Mouse (Mus musculus) liver, adult 2 months (tissue): Measurements from ENCODE around the gene Fbxl21. TPM values are rescaled to one million over a fixed set of nuclear protein-coding genes. Genes with fewer than 3 reads are reported as not detected.

Source experiments
- DNase-seq: peaks from one replicate; pipeline ENCODE4 v3.0.0-alpha.2; 2011; ENCODE audit warnings: low read depth, low spot score; ENCODE audit errors: extremely low read depth
- H3K27ac ChIP-seq: fragments of 200-500 bp; replicated peaks from 2 replicates; pipeline ENCODE4 v1.5.1; 2012; ENCODE audit warnings: low read depth, mild to moderate bottlenecking, control low read depth, inconsistent platforms, low read length; ENCODE audit not compliant: insufficient read depth
- H3K27me3 ChIP-seq: fragments of 200-500 bp; 2 replicates; pipeline ENCODE4 v1.6.1; 2012; ENCODE audit warnings: mild to moderate bottlenecking, moderate library complexity, low read length, inconsistent platforms; ENCODE audit not compliant: control insufficient read depth, insufficient read depth
- H3K36me3 ChIP-seq: fragments of 200-500 bp; 2 replicates; pipeline ENCODE4 v1.6.1; 2012; ENCODE audit warnings: low read length, inconsistent platforms; ENCODE audit not compliant: control insufficient read depth, insufficient read depth
- H3K4me1 ChIP-seq: fragments of 200-500 bp; 2 replicates; pipeline ENCODE4 v1.6.1; 2011; ENCODE audit warnings: low read length; ENCODE audit not compliant: control insufficient read depth, insufficient read depth
- H3K4me3 ChIP-seq: fragments of 200-500 bp; 2 replicates; pipeline ENCODE4 v1.5.1; 2011; ENCODE audit warnings: low read depth, mild to moderate bottlenecking, control low read depth, low read length, moderate library complexity; ENCODE audit not compliant: insufficient read depth
- H3K79me2 ChIP-seq: fragments of 200-500 bp; 2 replicates; pipeline ENCODE4 v1.6.1; 2012; ENCODE audit warnings: inconsistent platforms, mild to moderate bottlenecking, low read length, moderate library complexity; ENCODE audit not compliant: control insufficient read depth, insufficient read depth
- H3K9ac ChIP-seq: fragments of 200-500 bp; 2 replicates; pipeline ENCODE4 v1.6.1; 2012; ENCODE audit warnings: low read depth, mild to moderate bottlenecking, control low read depth, inconsistent platforms, low read length
- CTCF ChIP-seq: fragments of 200-500 bp; IDR thresholded peaks from 2 replicates; pipeline ENCODE4 v1.5.1; 2011; ENCODE audit warnings: low read depth, low read length, control low read depth
- POLR2A ChIP-seq: fragments of 200-500 bp; IDR thresholded peaks from 2 replicates; pipeline ENCODE4 v1.6.1; 2011; ENCODE audit warnings: low read length, control low read depth; ENCODE audit not compliant: insufficient read depth; ENCODE audit errors: extremely low read depth
- WGBS: fragments of 180-500 bp; shearing (Covaris S2); methylation state at CpG from one replicate; pipeline ENCODE4 v1.1.7; 2018; 5-methylcytosine and 5-hydroxymethylcytosine counted together
- polyA plus RNA-seq: library from polyadenylated mRNA; depleted of rRNA; stranded (reverse); fragments of >200 nt; gene quantifications from 2 replicates; pipeline ENCODE4 v1.2.3, GENCODE M21; 2012
- total RNA-seq: library from RNA; depleted of rRNA; stranded (reverse); fragments of >200 nt; gene quantifications from 2 replicates; pipeline ENCODE4 v1.2.3, GENCODE M21; 2014

The Fbxl21 gene
- total and polyA plus RNA-seq, 2 experiments: 2.4 to 2.8 TPM

DNA sequence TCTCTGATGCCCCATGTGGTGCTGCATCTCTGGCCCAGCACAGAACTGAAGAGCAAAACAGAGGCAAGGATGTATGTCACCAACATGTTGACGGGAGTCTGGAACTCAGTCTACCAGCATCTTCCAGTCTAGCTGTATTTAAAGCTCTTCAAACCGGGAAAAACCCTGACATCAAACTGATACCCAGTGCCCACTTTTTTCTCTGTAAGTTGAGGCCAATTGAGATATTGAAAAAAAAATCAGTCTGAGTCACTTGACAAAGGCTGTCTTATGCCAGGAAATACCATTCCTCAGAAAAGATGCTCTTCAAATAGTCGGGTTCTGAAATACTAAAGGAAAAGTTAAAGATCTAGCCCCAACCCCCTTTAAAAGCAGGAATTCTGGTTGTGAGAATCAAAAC lies 40.1 kb upstream of the Fbxl21 start, which contains the start of gene Il9:
Il9 (minus strand) TSS at position 101 of the 400 bp plus-strand sequence.
- Histone ChIP-seq H3K4me3 (no peak within 1 kb of the TSS), H3K9ac (no peak within 1 kb of the TSS), H3K4me1 (0 out of 2 replicates have a peak, but pooled peaks cover 2% of the 10 kb centered on the region), H3K27ac (no peak within 1 kb of the TSS), H3K36me3 (no peaks in the 10 kb centered on the region), H3K27me3 (no peaks in the 10 kb centered on the region), H3K79me2 (no peaks in the 10 kb centered on the region)
- WGBS: 78% methylated on average over 3 of the region's 3 CpGs
- TF ChIP-seq POLR2A (no peak), CTCF (no peak)
- DNase-seq: no peak

- Histone ChIP-seq H3K4me3 (no peak overlapping the region), H3K27me3 (no peaks in the 10 kb centered on the region), H3K36me3 (no peaks in the 10 kb centered on the region), H3K27ac (no peak overlapping the region), H3K9ac (no peak overlapping the region), H3K79me2 (no peaks in the 10 kb centered on the region), H3K4me1 (no peaks in the 10 kb centered on the region)
- DNase-seq: no peak
- WGBS: 65% methylated on average over 5 of the region's 5 CpGs
- TF ChIP-seq CTCF (no peak), POLR2A (no peak)
Measured at GRCm38 (mm10) chr13:56488012-56488411, 34.3 kb upstream of the Fbxl21 start.

- Histone ChIP-seq H3K27me3 (no peaks in the 10 kb centered on the region), H3K36me3 (no peaks in the 10 kb centered on the region), H3K9ac (no peak overlapping the region), H3K4me3 (no peak overlapping the region), H3K79me2 (no peaks in the 10 kb centered on the region), H3K27ac (no peak overlapping the region), H3K4me1 (no peaks in the 10 kb centered on the region)
- 20% methylated on average over 3 of the region's 3 CpGs for WGBS
- peak; percentile 15 for DNase-seq
- TF ChIP-seq CTCF: no peak
Measured at GRCm38 (mm10) chr13:56494440-56494839, 27.8 kb upstream of the Fbxl21 start.

GRCm38 (mm10) chr13:56500132-56500531 lies 22.1 kb upstream of the Fbxl21 start:
- Histone ChIP-seq H3K27me3 (no peaks in the 10 kb centered on the region), H3K4me3 (no peak overlapping the region), H3K9ac (no peak overlapping the region), H3K27ac (no peak overlapping the region), H3K79me2 (no peaks in the 10 kb centered on the region), H3K36me3 (no peaks in the 10 kb centered on the region), H3K4me1 (no peaks in the 10 kb centered on the region)
- TF ChIP-seq POLR2A: no peak
- TF ChIP-seq CTCF: no peak
- DNase-seq: no peak
- WGBS: 60% methylated on average over 3 of the region's 3 CpGs

DNA sequence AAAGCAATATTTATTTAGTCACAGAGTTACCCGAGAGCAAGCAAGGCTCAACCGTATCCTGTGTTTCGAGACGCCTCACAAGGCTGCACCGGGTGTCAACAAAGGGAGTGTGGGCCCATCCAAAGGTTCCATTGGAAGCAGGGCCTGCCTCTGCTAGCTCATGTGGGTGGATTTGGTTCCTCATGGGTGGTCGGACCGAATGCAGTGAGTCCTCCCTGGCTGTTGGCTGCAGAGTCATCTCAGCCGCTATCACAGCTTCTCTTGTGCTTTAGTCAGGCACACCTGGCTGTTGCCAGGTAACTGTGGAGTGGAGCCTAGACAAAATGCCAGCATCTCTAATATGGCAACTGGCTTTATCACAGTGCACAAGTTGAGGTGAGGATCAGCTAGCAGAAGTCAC lies 21.6 kb upstream of the Fbxl21 start:
- no peak for TF ChIP-seq POLR2A
- no peak for TF ChIP-seq CTCF
- Histone ChIP-seq H3K9ac (no peak overlapping the region), H3K27me3 (no peaks in the 10 kb centered on the region), H3K4me1 (no peaks in the 10 kb centered on the region), H3K79me2 (no peaks in the 10 kb centered on the region), H3K27ac (no peak overlapping the region), H3K36me3 (no peaks in the 10 kb centered on the region), H3K4me3 (no peak overlapping the region)
- 82% methylated on average over 8 of the region's 8 CpGs for WGBS
- DNase-seq: no peak

DNA sequence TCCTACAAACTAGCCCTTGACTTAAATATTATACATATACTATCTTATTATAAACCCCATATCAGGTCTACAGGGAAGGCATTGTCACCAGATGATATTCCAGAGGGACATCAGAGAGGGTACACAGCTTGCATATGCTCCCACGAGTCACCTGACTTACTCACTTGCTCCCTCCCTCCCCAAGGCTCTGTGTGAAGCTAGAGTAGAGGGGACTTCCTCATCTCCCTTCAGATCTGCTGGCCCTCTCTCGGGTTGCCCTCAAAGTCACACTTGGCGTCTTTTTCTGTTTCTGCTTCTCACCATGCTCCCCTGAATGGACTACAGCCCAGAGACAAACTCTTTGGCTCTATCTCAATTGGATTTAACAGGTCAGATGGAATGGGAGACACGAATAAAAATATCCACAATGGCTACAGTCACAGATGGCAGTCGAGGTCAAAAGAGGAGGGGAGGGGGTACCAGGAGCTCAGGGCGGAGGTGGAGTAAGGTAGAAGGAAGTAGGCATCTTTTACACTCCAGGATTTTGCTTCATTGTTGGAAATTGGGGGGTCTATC lies 20.3 kb upstream of the Fbxl21 start:
- H3K36me3 ChIP-seq: no peaks in the 10 kb centered on the region
- WGBS: 68% methylated on average over 6 of the region's 6 CpGs
- no peak for TF ChIP-seq CTCF
- no peak for TF ChIP-seq POLR2A
- H3K27me3 ChIP-seq: no peaks in the 10 kb centered on the region
- H3K79me2 ChIP-seq: no peaks in the 10 kb centered on the region
- H3K27ac ChIP-seq: no peak overlapping the region
- no peak overlapping the region for H3K4me3 ChIP-seq
- no peak overlapping the region for H3K9ac ChIP-seq
- H3K4me1 ChIP-seq: no peaks in the 10 kb centered on the region
- DNase-seq: no peak
